Mouse (Mus musculus) limb, embryonic 14.5 days (tissue): ENCODE results near the gene Glce. TPM values are rescaled to one million over a fixed set of nuclear protein-coding genes. Genes with fewer than 3 reads are reported as not detected.

ENCODE experiments used
- ATAC-seq: fragments of 200-750 bp; cut with Nextera tagmentation; 2 replicates; pipeline ENCODE4 v1.8.0; 2017; ENCODE audit warnings: low read depth, moderate number of reproducible peaks, moderate TSS enrichment; ENCODE audit not compliant: low FRiP score
- DNase-seq: peaks from one replicate; pipeline ENCODE4 v3.0.0-alpha.2; 2015; ENCODE audit warnings: low spot score
- H3K27ac ChIP-seq: fragments of 300-500 bp; sonication (generic); replicated peaks from 2 replicates; pipeline ENCODE4 v1.5.1; 2014; ENCODE audit warnings: low read depth, mild to moderate bottlenecking, low read length, moderate library complexity, mixed read lengths
- H3K27me3 ChIP-seq: fragments of 300-500 bp; sonication (generic); 2 replicates; pipeline ENCODE4 v1.6.1; 2014; ENCODE audit warnings: low read length, mixed read lengths; ENCODE audit not compliant: control insufficient read depth, insufficient read depth
- H3K36me3 ChIP-seq: fragments of 300-500 bp; sonication (generic); 2 replicates; pipeline ENCODE4 v1.6.1; 2014; ENCODE audit warnings: mild to moderate bottlenecking, low read length, moderate library complexity, mixed read lengths; ENCODE audit not compliant: control insufficient read depth, insufficient read depth
- H3K4me1 ChIP-seq: fragments of 300-500 bp; sonication (generic); 2 replicates; pipeline ENCODE4 v1.6.1; 2014; ENCODE audit warnings: antibody characterized with exemption, low read length, mixed read lengths; ENCODE audit not compliant: control insufficient read depth, insufficient read depth
- H3K4me2 ChIP-seq: fragments of 300-500 bp; sonication (generic); replicated peaks from 2 replicates; pipeline ENCODE4 v1.6.1; 2014; ENCODE audit warnings: low read depth, mild to moderate bottlenecking, low read length, moderate library complexity; ENCODE audit not compliant: severe bottlenecking
- H3K4me3 ChIP-seq: fragments of 300-500 bp; sonication (generic); replicated peaks from 2 replicates; pipeline ENCODE4 v1.5.1; 2014; ENCODE audit warnings: low read length
- H3K9ac ChIP-seq: fragments of 300-500 bp; sonication (generic); 2 replicates; pipeline ENCODE4 v1.6.1; 2014; ENCODE audit warnings: mild to moderate bottlenecking, low read depth, low read length, moderate library complexity; ENCODE audit not compliant: severe bottlenecking
- H3K9me3 ChIP-seq: fragments of 300-500 bp; sonication (generic); 2 replicates; pipeline ENCODE4 v1.6.1; 2016; ENCODE audit warnings: low read length; ENCODE audit not compliant: control insufficient read depth
- POLR2A ChIP-seq: fragments of 200-500 bp; IDR thresholded peaks from 2 replicates; pipeline ENCODE4 v1.8.0; 2012; ENCODE audit warnings: inconsistent platforms, mild to moderate bottlenecking, moderate library complexity, borderline replicate concordance; ENCODE audit not compliant: insufficient read depth, insufficient read length; ENCODE audit errors: extremely low read depth
- WGBS: fragments of 180-500 bp; shearing (Covaris S2); extraction: QIAGEN DNeasy Blood & Tissue Kit; methylation state at CpG from one replicate; pipeline ENCODE4 v1.1.7; 2014; 5-methylcytosine and 5-hydroxymethylcytosine counted together
- polyA plus RNA-seq, 2 experiments: library from polyadenylated mRNA; depleted of rRNA in 1 of 2; stranded (reverse) in 1 of 2; unstranded in 1 of 2; fragments of >200 nt; fragmentation: Nextera tagmentation in 1 of 2; extraction: Ambion mirVana in 1 of 2; gene quantifications; 2 replicates each; pipeline versions ENCODE4 v1.2.1 to v1.2.3; 2012 to 2014

The Glce gene
- polyA plus RNA-seq, 2 experiments, result 17.9 to 31.9 TPM

GRCm38 (mm10) chr9:62154551-62154950 is 32.1 kb upstream of the Glce start:
- Histone ChIP-seq H3K4me3 (no peak overlapping the region), H3K27ac (no peak overlapping the region), H3K4me2 (no peak overlapping the region), H3K4me1 (no peaks in the 10 kb centered on the region), H3K9ac (no peak overlapping the region), H3K36me3 (no peaks in the 10 kb centered on the region), H3K27me3 (no peaks in the 10 kb centered on the region), H3K9me3 (no peaks in the 10 kb centered on the region)
- 69% methylated on average over 3 of the region's 3 CpGs for WGBS
- DNase-seq (no peak), ATAC-seq (no peak)
- TF ChIP-seq POLR2A, result no peak

- DNase-seq, result no peak
- Histone ChIP-seq H3K27me3 (no peaks in the 10 kb centered on the region), H3K9ac (no peak overlapping the region), H3K9me3 (no peaks in the 10 kb centered on the region), H3K4me2 (no peak overlapping the region), H3K4me1 (no peaks in the 10 kb centered on the region), H3K27ac (no peak overlapping the region), H3K36me3 (no peaks in the 10 kb centered on the region), H3K4me3 (no peak overlapping the region)
- WGBS, result 71% methylated on average over 7 of the region's 7 CpGs
- no peak for TF ChIP-seq POLR2A
- ATAC-seq, result no peak
Observed at GRCm38 (mm10) chr9:62153263-62153662, 30.8 kb upstream of the Glce start.

GRCm38 (mm10) chr9:62152506-62152905 is 30.1 kb upstream of the Glce start:
- TF ChIP-seq POLR2A, result no peak
- no peaks in the 10 kb centered on the region for H3K9me3 ChIP-seq
- no peaks in the 10 kb centered on the region for H3K27me3 ChIP-seq
- no peak overlapping the region for H3K4me2 ChIP-seq
- no peak for ATAC-seq
- H3K9ac ChIP-seq, result no peak overlapping the region
- WGBS, result 77% methylated on average over 2 of the region's 2 CpGs
- no peaks in the 10 kb centered on the region for H3K36me3 ChIP-seq
- H3K27ac ChIP-seq, result no peak overlapping the region
- DNase-seq, result no peak
- no peaks in the 10 kb centered on the region for H3K4me1 ChIP-seq
- H3K4me3 ChIP-seq, result no peak overlapping the region

GRCm38 (mm10) chr9:62145198-62145597 is 22.7 kb upstream of the Glce start:
- Histone ChIP-seq H3K27me3 (no peaks in the 10 kb centered on the region), H3K27ac (no peak overlapping the region), H3K36me3 (no peaks in the 10 kb centered on the region), H3K4me1 (no peaks in the 10 kb centered on the region), H3K4me2 (no peak overlapping the region), H3K4me3 (no peak overlapping the region), H3K9ac (no peak overlapping the region), H3K9me3 (no peaks in the 10 kb centered on the region)
- 92% methylated on average over 2 of the region's 2 CpGs for WGBS
- DNase-seq (no peak), ATAC-seq (no peak)
- no peak for TF ChIP-seq POLR2A

- peaks cover 8% of the 10 kb centered on the region; the same call in 1 of the 2 replicates for H3K4me1 ChIP-seq
- 58% methylated on average over 7 of the region's 7 CpGs for WGBS
- ATAC-seq, result no peak
- no peak overlapping the region for H3K4me3 ChIP-seq
- DNase-seq, result no peak
- H3K27ac ChIP-seq, result no peak overlapping the region
- H3K9me3 ChIP-seq, result no peaks in the 10 kb centered on the region
- H3K9ac ChIP-seq, result no peak overlapping the region
- no peaks in the 10 kb centered on the region for H3K27me3 ChIP-seq
- H3K36me3 ChIP-seq, result no peaks in the 10 kb centered on the region
- TF ChIP-seq POLR2A, result no peak
- H3K4me2 ChIP-seq, result no peak overlapping the region
Observed at GRCm38 (mm10) chr9:62143428-62143827, 21.0 kb upstream of the Glce start.

GRCm38 (mm10) chr9:62139027-62139426 is 16.6 kb upstream of the Glce start:
- Histone ChIP-seq H3K4me3 (no peak overlapping the region), H3K27ac (no peak overlapping the region), H3K36me3 (no peaks in the 10 kb centered on the region), H3K27me3 (no peaks in the 10 kb centered on the region), H3K9ac (no peak overlapping the region), H3K4me2 (no peak overlapping the region), H3K4me1 (peaks cover 18% of the 10 kb centered on the region), H3K9me3 (no peaks in the 10 kb centered on the region)
- TF ChIP-seq POLR2A, result no peak
- no peak for DNase-seq
- no peak for ATAC-seq
- 26% methylated on average over 7 of the region's 7 CpGs for WGBS
